ENCODE assay signal across 27 mouse cellular contexts in genomic region chr11:28493362-28493761, GRCm38 (mm10).
A peak's percentile ranks its signal among the peaks of the same experiment; 100 is the strongest.
DNase-seq lines count a peak whose midpoint lies in the region; ATAC-seq and TF ChIP-seq lines count a peak whose summit lies in the region.
"Had no signal": no experiment of that assay in that cellular context is flagged by ENCODE, and none has a peak within 500 bp of the region (broad histone marks: within the 10 kb centered on the region; RNA-seq: fewer than 3 reads in every experiment).

No protein-coding gene starts in this region.

- H3K4me3 ChIP-seq in layer of hippocampus, adult 2 months, result no peak overlapping the region
- no peak overlapping the region for H3K4me3 ChIP-seq in midbrain, embryonic 11.5 days (ENCODE audit: low read depth, low read length)
- no peak overlapping the region for H3K4me3 ChIP-seq in midbrain, embryonic 10.5 days
- no peak overlapping the region for H3K4me3 ChIP-seq in lung, postnatal 0 days (ENCODE audit: low read depth, low read length)
- H3K4me3 ChIP-seq: embryonic facial prominence, embryonic 12.5 days; embryonic facial prominence, embryonic 15.5 days; erythroblast, embryonic 14.5 days; forebrain, embryonic 12.5 days; forebrain, embryonic 15.5 days; heart, embryonic 12.5 days; heart, embryonic 15.5 days; hindbrain, embryonic 10.5 days; hindbrain, embryonic 13.5 days had no signal

- no peak for TF ChIP-seq EP300 in lung, postnatal 0 days (IDR thresholded peaks at IDR 0.05)

- no peak for TF ChIP-seq CTCF in layer of hippocampus, adult 2 months (conservative IDR thresholded peaks at IDR 0.05)
- TF ChIP-seq CTCF in lung, postnatal 0 days (IDR thresholded peaks at IDR 0.05), result no peak

- ATAC-seq in frontal cortex, adult (ENCODE audit: low TSS enrichment), result peak; percentile 93
- no peak for ATAC-seq in midbrain, embryonic 11.5 days (ENCODE audit: low FRiP score)
- ATAC-seq in lung, postnatal 0 days, result no peak
- ATAC-seq: activated CD4-positive, CD25-positive, alpha-beta regulatory T cell, adult 4 months; forebrain, embryonic 15.5 days; hindbrain, embryonic 16.5 days had no signal

- H3K4me2 ChIP-seq in midbrain, embryonic 11.5 days, result no peak overlapping the region
- no peak overlapping the region for H3K4me2 ChIP-seq in lung, postnatal 0 days (replicated peaks; ENCODE audit: low read depth, low read length)
- H3K4me2 ChIP-seq: embryonic facial prominence, embryonic 12.5 days; embryonic facial prominence, embryonic 15.5 days; forebrain, embryonic 12.5 days; forebrain, embryonic 15.5 days; heart, embryonic 12.5 days; heart, embryonic 15.5 days; hindbrain, embryonic 13.5 days had no signal

- no peak overlapping the region for H3K9ac ChIP-seq in midbrain, embryonic 11.5 days (ENCODE audit: low read length)
- no peak overlapping the region for H3K9ac ChIP-seq in lung, postnatal 0 days (replicated peaks; ENCODE audit: low read depth)
- H3K9ac ChIP-seq: embryonic facial prominence, embryonic 12.5 days; embryonic facial prominence, embryonic 15.5 days; forebrain, embryonic 12.5 days; forebrain, embryonic 15.5 days; heart, embryonic 12.5 days; heart, embryonic 15.5 days; hindbrain, embryonic 13.5 days had no signal

- no peak for DNase-seq in frontal cortex, postnatal 10 days (ENCODE audit: low spot score in 2 of 2)
- no peak for DNase-seq in layer of hippocampus, adult 2 months (ENCODE audit: low spot score in 2 of 2)
- no peak for DNase-seq in layer of hippocampus, adult 18-20 months (ENCODE audit: low spot score in 2 of 2)
- peak; percentile 31 for DNase-seq in midbrain, embryonic 11.5 days (ENCODE audit: low spot score, missing footprints)
- DNase-seq in midbrain, embryonic 10.5 days (ENCODE audit: low spot score), result no peak
- DNase-seq in lung, postnatal 0 days (ENCODE audit: low spot score), result no peak
- DNase-seq: adrenal gland, adult 8-10 months; adrenal gland, postnatal 25 days; cerebellum, adult 18-20 months; cerebellum, adult 9-10 months; cerebellum, postnatal 14 days; gastrocnemius, postnatal 14 days; heart, adult 18-20 months; heart, postnatal 10 days; heart, postnatal 36 days had no signal

- no peaks in the 10 kb centered on the region for H3K9me3 ChIP-seq in midbrain, embryonic 11.5 days (ENCODE audit: control insufficient read depth, low read length)
- H3K9me3 ChIP-seq in midbrain, embryonic 10.5 days (replicated peaks), result no peaks in the 10 kb centered on the region
- no peaks in the 10 kb centered on the region for H3K9me3 ChIP-seq in lung, postnatal 0 days (ENCODE audit: low read length)
- H3K9me3 ChIP-seq: embryonic facial prominence, embryonic 12.5 days; embryonic facial prominence, embryonic 15.5 days; forebrain, embryonic 12.5 days; forebrain, embryonic 15.5 days; heart, embryonic 12.5 days; heart, embryonic 15.5 days; hindbrain, embryonic 10.5 days; hindbrain, embryonic 13.5 days had no signal

- H3K36me3 ChIP-seq in midbrain, embryonic 11.5 days (ENCODE audit: control insufficient read depth, insufficient read depth, low read length), result no peaks in the 10 kb centered on the region
- no peaks in the 10 kb centered on the region for H3K36me3 ChIP-seq in midbrain, embryonic 10.5 days
- H3K36me3 ChIP-seq in lung, postnatal 0 days (ENCODE audit: insufficient read depth, low read length), result no peaks in the 10 kb centered on the region
- H3K36me3 ChIP-seq: embryonic facial prominence, embryonic 12.5 days; embryonic facial prominence, embryonic 15.5 days; forebrain, embryonic 12.5 days; forebrain, embryonic 15.5 days; heart, embryonic 12.5 days; heart, embryonic 15.5 days; hindbrain, embryonic 10.5 days; hindbrain, embryonic 13.5 days had no signal

- peak overlapping the region; percentile 16; the same call in 1 of the 2 replicates for H3K27ac ChIP-seq in layer of hippocampus, adult 2 months
- no peak overlapping the region for H3K27ac ChIP-seq in midbrain, embryonic 11.5 days (ENCODE audit: low read depth, low read length)
- no peak overlapping the region for H3K27ac ChIP-seq in midbrain, embryonic 10.5 days (replicated peaks)
- H3K27ac ChIP-seq in lung, postnatal 0 days (ENCODE audit: low read length), result no peak overlapping the region
- H3K27ac ChIP-seq: embryonic facial prominence, embryonic 12.5 days; embryonic facial prominence, embryonic 15.5 days; forebrain, embryonic 12.5 days; forebrain, embryonic 15.5 days; heart, embryonic 15.5 days; hindbrain, embryonic 10.5 days; hindbrain, embryonic 13.5 days had no signal

- no peaks in the 10 kb centered on the region for H3K4me1 ChIP-seq in midbrain, embryonic 11.5 days (ENCODE audit: control insufficient read depth, insufficient read depth, low read length)
- no peaks in the 10 kb centered on the region for H3K4me1 ChIP-seq in midbrain, embryonic 10.5 days
- H3K4me1 ChIP-seq in lung, postnatal 0 days (ENCODE audit: insufficient read depth, low read depth, low read length), result no peaks in the 10 kb centered on the region
- H3K4me1 ChIP-seq: embryonic facial prominence, embryonic 12.5 days; embryonic facial prominence, embryonic 15.5 days; forebrain, embryonic 12.5 days; forebrain, embryonic 15.5 days; heart, embryonic 12.5 days; heart, embryonic 15.5 days; hindbrain, embryonic 10.5 days; hindbrain, embryonic 13.5 days had no signal

- H3K27me3 ChIP-seq in midbrain, embryonic 11.5 days (ENCODE audit: control insufficient read depth, insufficient read depth, low read length), result no peaks in the 10 kb centered on the region
- no peaks in the 10 kb centered on the region for H3K27me3 ChIP-seq in midbrain, embryonic 10.5 days (ENCODE audit: low read depth, poor library complexity, severe bottlenecking)
- H3K27me3 ChIP-seq in lung, postnatal 0 days (replicated peaks; ENCODE audit: insufficient read depth, low read length), result no peaks in the 10 kb centered on the region
- H3K27me3 ChIP-seq: embryonic facial prominence, embryonic 12.5 days; embryonic facial prominence, embryonic 15.5 days; forebrain, embryonic 12.5 days; forebrain, embryonic 15.5 days; heart, embryonic 12.5 days; heart, embryonic 15.5 days; hindbrain, embryonic 13.5 days had no signal
